Mouse (Mus musculus): ENCODE results near the gene Lix1. TPM values are rescaled to one million over a fixed set of nuclear protein-coding genes. Genes with fewer than 3 reads are reported as not detected.
"Not testable (repeated sequence)": the region's sequence is repeated elsewhere in the genome, so short reads cannot be mapped to it uniquely, and the experiment has no call there.

The Lix1 gene
- polyA plus RNA-seq, 1 experiment from 2014 or later = 6.1 TPM

DNA sequence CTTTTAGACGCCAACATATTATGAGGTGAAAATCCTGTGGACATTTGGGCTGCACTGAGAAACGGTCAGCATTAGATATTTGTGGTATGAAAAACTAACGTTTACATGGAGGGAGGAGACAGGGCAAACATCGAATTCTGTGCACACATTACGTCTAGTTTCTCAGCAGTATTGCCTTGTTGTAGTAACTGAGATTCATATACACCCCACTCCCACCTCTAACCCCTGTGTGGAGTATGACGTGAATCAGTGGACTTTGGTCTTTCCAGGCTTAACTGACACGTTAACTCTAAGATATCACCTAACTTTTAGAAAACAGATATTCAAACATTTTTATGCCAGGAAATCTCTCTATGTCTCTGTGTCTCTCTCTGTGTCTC is 89.1 kb downstream of the Lix1 start:
- WGBS (ENCODE audit: insufficient replicate concordance) = 63% methylated on average over 7 of the region's 7 CpGs
- no peak overlapping the region for H3K4me2 ChIP-seq

DNA sequence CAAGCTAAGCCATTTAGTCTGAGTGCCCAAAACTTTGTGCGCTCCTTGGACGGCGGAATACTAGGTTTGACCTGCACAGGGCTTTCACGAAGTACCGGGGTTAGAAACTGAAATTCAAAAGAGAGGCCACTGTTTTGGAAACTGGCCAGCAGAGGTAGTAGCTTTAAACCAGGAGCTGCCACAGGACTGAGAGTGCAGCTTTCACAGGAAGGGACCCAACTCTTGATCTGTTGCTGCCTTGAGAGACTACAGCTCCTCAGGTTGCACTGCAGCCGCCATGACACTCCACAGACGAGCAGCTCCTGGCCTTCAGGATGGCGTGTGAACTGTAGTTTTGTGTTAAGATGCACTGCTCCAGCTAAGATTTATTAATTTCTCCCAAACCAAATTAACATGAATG is 89.6 kb downstream of the Lix1 start:
- Histone ChIP-seq H3K36me3 (ENCODE audit: control insufficient read depth, insufficient read depth, low read length) (no peaks in the 10 kb centered on the region), H3K27me3 (ENCODE audit: control insufficient read depth, insufficient read depth, low read length) (no peaks in the 10 kb centered on the region), H3K4me2 (no peak overlapping the region), H3K4me3 (ENCODE audit: low read depth, low read length) (no peak overlapping the region), H3K27ac (ENCODE audit: low read depth, low read length) (no peak overlapping the region), H3K9me3 (replicated peaks; ENCODE audit: control insufficient read depth, low read length) (no peaks in the 10 kb centered on the region), H3K9ac (ENCODE audit: low read depth, low read length) (no peak overlapping the region), H3K4me1 (ENCODE audit: control insufficient read depth, insufficient read depth, low read length) (no peaks in the 10 kb centered on the region)
- WGBS (ENCODE audit: insufficient replicate concordance) = 82% methylated on average over 8 of the region's 8 CpGs
- no peak for ATAC-seq (replicated peaks; ENCODE audit: insufficient number of reproducible peaks, low FRiP score, low TSS enrichment)

More for the DNA sequence above, 89.1 kb downstream of the Lix1 start:
- Histone ChIP-seq H3K9ac (ENCODE audit: low read depth, low read length) (no peak overlapping the region), H3K36me3 (ENCODE audit: control insufficient read depth, insufficient read depth, low read length) (no peaks in the 10 kb centered on the region), H3K4me1 (ENCODE audit: control insufficient read depth, insufficient read depth, low read length) (no peaks in the 10 kb centered on the region), H3K4me3 (ENCODE audit: low read depth, low read length) (no peak overlapping the region), H3K27me3 (ENCODE audit: control insufficient read depth, insufficient read depth, low read length) (no peaks in the 10 kb centered on the region), H3K27ac (ENCODE audit: low read depth, low read length) (no peak overlapping the region), H3K9me3 (replicated peaks; ENCODE audit: control insufficient read depth, low read length) (no peaks in the 10 kb centered on the region)
- no peak for ATAC-seq (replicated peaks; ENCODE audit: insufficient number of reproducible peaks, low FRiP score, low TSS enrichment)

DNA sequence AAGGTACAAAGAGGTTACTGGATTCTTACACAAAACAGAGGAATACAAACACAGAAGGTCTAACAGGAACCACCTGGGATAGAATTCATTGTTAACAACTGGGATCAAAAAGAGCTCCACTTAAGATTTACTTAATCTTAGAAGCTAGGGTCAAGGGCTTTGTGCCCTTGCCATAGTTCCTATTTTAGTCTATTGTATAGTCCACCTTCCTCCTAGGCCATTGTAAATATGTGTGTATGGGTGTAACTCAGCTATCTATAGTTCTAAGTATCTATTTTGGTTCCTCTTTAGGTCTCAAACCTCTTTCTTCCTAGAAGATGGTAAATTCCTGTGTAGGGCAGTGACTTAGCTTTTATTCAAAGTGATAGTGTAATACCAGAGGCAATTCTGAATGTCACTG is 93.8 kb downstream of the Lix1 start:
- not testable (repeated sequence) for H3K36me3 ChIP-seq (ENCODE audit: control insufficient read depth, insufficient read depth, low read length); H3K27me3 ChIP-seq (ENCODE audit: control insufficient read depth, insufficient read depth, low read length); ATAC-seq (replicated peaks; ENCODE audit: insufficient number of reproducible peaks, low FRiP score, low TSS enrichment); H3K9me3 ChIP-seq (replicated peaks; ENCODE audit: control insufficient read depth, low read length); H3K27ac ChIP-seq (ENCODE audit: low read depth, low read length); H3K4me3 ChIP-seq (ENCODE audit: low read depth, low read length); H3K4me1 ChIP-seq (ENCODE audit: control insufficient read depth, insufficient read depth, low read length); H3K9ac ChIP-seq (ENCODE audit: low read depth, low read length); H3K4me2 ChIP-seq

DNA sequence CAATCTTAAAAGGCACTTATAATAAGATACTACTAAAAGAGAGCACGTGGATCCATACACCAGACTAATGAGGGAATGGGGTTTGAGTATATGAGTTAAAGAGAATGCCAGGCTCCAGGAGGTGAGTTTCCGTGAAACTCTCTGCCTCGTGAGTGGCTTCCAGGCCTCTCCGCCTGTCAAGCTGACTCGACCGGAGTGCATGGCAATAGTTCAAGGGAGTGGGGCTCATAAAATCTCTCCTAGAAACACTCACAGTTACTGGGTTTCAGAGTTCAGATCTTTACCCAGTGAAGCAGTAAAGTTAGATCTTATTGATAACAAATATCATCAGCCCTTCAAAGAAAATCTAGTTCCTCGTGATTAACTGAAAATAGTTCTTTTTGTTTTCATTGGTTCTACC is 94.3 kb downstream of the Lix1 start:
- WGBS (ENCODE audit: insufficient replicate concordance) = 79% methylated on average over 7 of the region's 7 CpGs

DNA sequence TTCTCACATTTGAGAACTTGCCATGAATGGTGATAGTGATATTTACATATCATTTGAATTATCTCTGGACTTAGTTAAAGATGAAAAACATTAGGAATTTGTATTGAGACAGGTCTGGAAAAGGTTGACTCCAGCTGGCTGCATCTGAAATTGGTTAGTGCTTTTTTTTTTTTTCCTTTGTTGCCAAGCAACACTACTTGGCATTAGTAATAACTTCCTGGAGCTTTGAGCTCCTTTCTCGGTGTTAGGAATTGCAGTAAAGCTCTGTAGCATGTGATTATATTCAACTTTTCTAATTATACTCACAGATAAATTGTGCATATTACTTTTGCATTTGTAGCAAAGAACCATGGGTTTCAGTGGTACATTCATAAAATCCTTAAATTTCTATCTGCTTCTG is 96.4 kb downstream of the Lix1 start:
- H3K36me3 ChIP-seq (ENCODE audit: control insufficient read depth, insufficient read depth, low read length) = no peaks in the 10 kb centered on the region
- ATAC-seq (replicated peaks; ENCODE audit: insufficient number of reproducible peaks, low FRiP score, low TSS enrichment) = no peak
- no peak overlapping the region for H3K27ac ChIP-seq (ENCODE audit: low read depth, low read length)
- no peak overlapping the region for H3K4me2 ChIP-seq
- no peak overlapping the region for H3K9ac ChIP-seq (ENCODE audit: low read depth, low read length)
- H3K4me3 ChIP-seq (ENCODE audit: low read depth, low read length) = no peak overlapping the region
- no peaks in the 10 kb centered on the region for H3K9me3 ChIP-seq (replicated peaks; ENCODE audit: control insufficient read depth, low read length)
- WGBS (ENCODE audit: insufficient replicate concordance) = 47% methylated on average over 1 of the region's 1 CpGs
- H3K27me3 ChIP-seq (ENCODE audit: control insufficient read depth, insufficient read depth, low read length) = no peaks in the 10 kb centered on the region
- 0 out of 2 replicates have a peak, but pooled peaks cover 2% of the 10 kb centered on the region for H3K4me1 ChIP-seq (ENCODE audit: control insufficient read depth, insufficient read depth, low read length)

More for the DNA sequence above, 94.3 kb downstream of the Lix1 start:
- Histone ChIP-seq H3K9me3 (replicated peaks; ENCODE audit: control insufficient read depth, low read length) (no peaks in the 10 kb centered on the region), H3K27me3 (ENCODE audit: control insufficient read depth, insufficient read depth, low read length) (no peaks in the 10 kb centered on the region), H3K27ac (ENCODE audit: low read depth, low read length) (no peak overlapping the region), H3K4me2 (no peak overlapping the region), H3K9ac (ENCODE audit: low read depth, low read length) (no peak overlapping the region), H3K36me3 (ENCODE audit: control insufficient read depth, insufficient read depth, low read length) (no peaks in the 10 kb centered on the region), H3K4me3 (ENCODE audit: low read depth, low read length) (no peak overlapping the region), H3K4me1 (ENCODE audit: control insufficient read depth, insufficient read depth, low read length) (0 out of 2 replicates have a peak, but pooled peaks cover 2% of the 10 kb centered on the region)
- ATAC-seq (replicated peaks; ENCODE audit: insufficient number of reproducible peaks, low FRiP score, low TSS enrichment) = no peak

DNA sequence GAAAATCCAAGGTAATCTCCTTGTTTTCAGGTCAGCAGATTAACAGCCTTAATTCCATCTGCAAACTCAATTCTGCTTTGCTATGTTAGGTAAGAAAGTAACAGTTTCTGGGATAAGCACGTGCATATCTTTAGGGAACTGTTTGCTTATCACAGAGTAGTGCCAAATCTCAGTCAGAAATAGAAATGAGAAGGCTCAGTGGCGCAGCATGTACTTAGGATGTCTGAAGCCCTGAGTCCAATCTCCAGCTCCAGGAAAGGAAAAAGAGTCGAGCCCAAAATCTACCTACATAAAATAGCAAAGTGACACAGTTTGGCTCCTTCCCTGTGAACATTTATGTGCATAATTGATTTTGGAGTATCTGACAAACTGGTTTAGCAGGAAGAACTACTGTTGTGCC is 96.8 kb downstream of the Lix1 start:
- 38% methylated on average over 3 of the region's 3 CpGs for WGBS (ENCODE audit: insufficient replicate concordance)
- Histone ChIP-seq H3K9ac (ENCODE audit: low read depth, low read length) (no peak overlapping the region), H3K36me3 (ENCODE audit: control insufficient read depth, insufficient read depth, low read length) (no peaks in the 10 kb centered on the region), H3K4me2 (no peak overlapping the region), H3K4me3 (ENCODE audit: low read depth, low read length) (no peak overlapping the region), H3K27ac (ENCODE audit: low read depth, low read length) (no peak overlapping the region), H3K9me3 (replicated peaks; ENCODE audit: control insufficient read depth, low read length) (no peaks in the 10 kb centered on the region), H3K4me1 (ENCODE audit: control insufficient read depth, insufficient read depth, low read length) (0 out of 2 replicates have a peak, but pooled peaks cover 2% of the 10 kb centered on the region), H3K27me3 (ENCODE audit: control insufficient read depth, insufficient read depth, low read length) (no peaks in the 10 kb centered on the region)
- no peak for ATAC-seq (replicated peaks; ENCODE audit: insufficient number of reproducible peaks, low FRiP score, low TSS enrichment)

DNA sequence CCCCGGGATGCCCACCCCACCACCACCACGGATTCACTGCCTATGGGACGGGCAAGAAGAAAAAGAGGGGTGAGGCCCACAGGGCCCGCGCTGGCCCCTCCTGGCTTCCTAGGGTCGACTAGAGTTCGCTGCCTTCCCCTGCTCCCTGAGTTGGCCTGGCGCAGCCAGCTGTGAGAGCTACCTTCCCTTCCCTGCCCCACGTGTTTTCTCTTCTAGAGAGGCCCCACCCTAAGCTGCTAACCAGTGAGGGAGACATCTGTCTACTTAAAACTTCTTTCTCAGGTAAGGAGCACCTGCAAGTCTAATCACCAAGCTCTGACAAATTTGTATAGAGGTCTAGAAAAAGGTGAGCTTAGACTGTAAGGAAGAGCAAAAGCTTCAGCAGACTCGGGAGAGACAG is 104.2 kb downstream of the Lix1 start:
- H3K36me3 ChIP-seq (ENCODE audit: control insufficient read depth, insufficient read depth, low read length) = no peaks in the 10 kb centered on the region
- H3K27me3 ChIP-seq (ENCODE audit: control insufficient read depth, insufficient read depth, low read length) = no peaks in the 10 kb centered on the region
- WGBS (ENCODE audit: insufficient replicate concordance) = 76% methylated on average over 10 of the region's 10 CpGs
- no peaks in the 10 kb centered on the region for H3K4me1 ChIP-seq (ENCODE audit: control insufficient read depth, insufficient read depth, low read length)
- no peak overlapping the region for H3K9ac ChIP-seq (ENCODE audit: low read depth, low read length)
- H3K9me3 ChIP-seq (replicated peaks; ENCODE audit: control insufficient read depth, low read length) = no peaks in the 10 kb centered on the region
- H3K4me2 ChIP-seq = no peak overlapping the region
- no peak for ATAC-seq (replicated peaks; ENCODE audit: insufficient number of reproducible peaks, low FRiP score, low TSS enrichment)
- no peak overlapping the region for H3K4me3 ChIP-seq (ENCODE audit: low read depth, low read length)
- H3K27ac ChIP-seq (ENCODE audit: low read depth, low read length) = no peak overlapping the region

Other genes with a start within 250 kb of the Lix1 start
- gene Riok2, start 28.4 kb upstream of the Lix1 start, polyA plus RNA-seq (2014; fragmentation: Nextera tagmentation; extraction: Ambion mirVana) = 24.1 and 25.3 TPM in 2 replicates
- 8.9 and 12.7 TPM in 2 replicates for gene Lnpep, start 222.4 kb downstream of the Lix1 start, polyA plus RNA-seq (2014; fragmentation: Nextera tagmentation; extraction: Ambion mirVana)

Measured in heart, embryonic 11.5 days (tissue).